Mouse (Mus musculus) 3134 (cell line): Measurements from ENCODE around the gene A030003K21Rik.
"Not testable (repeated sequence)": the region's sequence is repeated elsewhere in the genome, so short reads cannot be mapped to it uniquely, and the experiment has no call there.

ENCODE experiments used
- DNase-seq: peaks from one replicate; pipeline ENCODE4 v3.0.0-alpha.2; 2011; ENCODE audit warnings: low spot score; ENCODE audit not compliant: insufficient read length; ENCODE audit errors: extremely low read depth

Gene A030003K21Rik

GRCm38 (mm10) chr1:82943295-82943694 lies at the start of gene A030003K21Rik:
TSS of gene A030003K21Rik (minus strand) at chr1:82943388.
- not testable (repeated sequence) for DNase-seq

- DNase-seq: no peak
These were observed 48.9 kb upstream of the A030003K21Rik start for GRCm38 (mm10) chr1:82992093-82992492.

DNA sequence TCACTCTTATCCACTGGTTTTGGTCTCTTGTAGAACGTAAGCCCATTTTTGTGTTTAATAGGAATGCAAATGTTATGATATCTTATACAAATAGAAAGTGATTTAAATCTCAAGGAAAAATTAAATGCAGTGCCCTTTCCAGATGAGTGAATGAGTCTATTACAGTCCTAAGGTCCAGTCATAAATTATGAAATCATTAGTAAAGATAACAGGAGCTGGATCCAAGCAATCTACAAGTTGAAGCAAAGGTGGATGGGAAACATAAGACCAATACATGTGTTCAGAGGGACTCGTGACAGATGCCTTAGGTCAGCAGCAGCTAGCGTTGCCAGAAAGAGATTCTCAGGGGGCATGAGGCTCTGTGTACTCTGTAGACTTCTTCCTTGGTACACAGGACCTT lies 48.4 kb upstream of the A030003K21Rik start:
- DNase-seq: no peak

DNA sequence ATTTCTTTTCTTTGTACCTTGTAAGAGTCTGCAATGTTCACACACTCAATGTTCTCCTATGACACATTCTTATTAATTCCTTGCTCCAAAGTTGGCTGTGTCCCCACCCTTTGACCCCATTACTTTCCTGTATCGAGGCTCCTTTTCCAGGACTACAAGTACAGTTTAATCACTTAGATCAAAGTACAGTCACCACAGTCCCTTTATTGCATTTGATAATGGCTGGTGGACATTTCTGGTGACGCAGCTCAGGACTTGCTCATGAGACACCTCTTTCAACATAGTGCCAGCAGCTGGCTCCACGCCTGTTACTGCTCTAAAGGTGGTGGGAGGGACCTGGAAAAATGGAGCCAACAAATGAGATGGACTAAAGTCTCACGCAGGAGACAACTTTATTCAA lies 47.9 kb upstream of the A030003K21Rik start:
- no peak for DNase-seq

DNA sequence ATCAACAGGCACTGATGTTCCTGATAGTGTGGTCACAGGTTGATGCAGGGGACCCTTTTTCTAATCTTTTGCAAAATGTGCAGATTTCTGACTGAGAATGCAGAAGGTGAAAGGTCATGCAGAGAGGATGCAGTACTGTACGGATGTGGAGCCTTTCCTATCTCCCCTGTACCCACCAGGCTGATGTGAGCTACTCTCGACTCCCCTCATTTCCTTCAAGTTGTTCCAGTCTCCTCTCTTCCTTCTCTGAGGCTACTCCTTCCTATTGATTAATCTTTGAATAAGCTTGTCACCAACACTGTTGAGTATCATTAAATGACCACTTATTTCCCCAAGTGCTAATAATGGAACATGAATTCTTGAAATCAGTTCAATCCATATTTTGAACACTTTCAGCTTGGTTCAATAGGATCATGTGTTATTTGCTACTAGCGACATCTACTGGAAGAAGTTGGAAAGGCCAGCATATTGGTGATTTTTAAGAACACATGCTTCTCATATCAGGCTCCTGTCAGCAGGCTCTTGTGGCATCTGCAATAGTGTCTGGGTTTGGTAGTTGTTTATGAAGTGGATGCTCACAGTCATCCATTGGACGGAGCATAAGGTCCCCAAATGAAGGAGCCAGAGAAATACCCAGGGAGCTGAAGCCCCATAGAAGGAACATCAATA lies 44.5 kb upstream of the A030003K21Rik start:
- DNase-seq: peak; percentile 17

- no peak for DNase-seq
These were observed 43.5 kb upstream of the A030003K21Rik start for GRCm38 (mm10) chr1:82986738-82987137.

DNA sequence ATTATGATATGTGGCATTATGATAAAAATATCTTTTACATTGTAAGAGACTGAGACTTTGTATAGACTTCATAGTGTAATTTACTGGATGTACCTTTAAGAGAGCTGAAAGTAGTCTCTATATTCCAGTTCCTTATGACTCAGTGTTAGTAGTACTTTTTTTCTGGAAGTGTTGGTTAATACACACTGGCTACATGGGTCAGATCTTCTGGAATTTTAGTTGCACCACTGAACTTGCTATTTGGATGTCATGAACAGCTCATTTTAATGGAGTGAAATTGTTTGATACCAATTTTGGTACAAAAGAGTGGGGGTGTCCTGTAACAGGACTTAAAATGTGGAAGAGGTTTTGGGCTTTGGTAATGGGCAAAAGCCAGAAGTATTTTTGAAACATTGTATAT lies 34.7 kb upstream of the A030003K21Rik start:
- DNase-seq: no peak

- DNase-seq: peak; percentile 12
These were observed 32.6 kb upstream of the A030003K21Rik start for GRCm38 (mm10) chr1:82975750-82976149.

DNA sequence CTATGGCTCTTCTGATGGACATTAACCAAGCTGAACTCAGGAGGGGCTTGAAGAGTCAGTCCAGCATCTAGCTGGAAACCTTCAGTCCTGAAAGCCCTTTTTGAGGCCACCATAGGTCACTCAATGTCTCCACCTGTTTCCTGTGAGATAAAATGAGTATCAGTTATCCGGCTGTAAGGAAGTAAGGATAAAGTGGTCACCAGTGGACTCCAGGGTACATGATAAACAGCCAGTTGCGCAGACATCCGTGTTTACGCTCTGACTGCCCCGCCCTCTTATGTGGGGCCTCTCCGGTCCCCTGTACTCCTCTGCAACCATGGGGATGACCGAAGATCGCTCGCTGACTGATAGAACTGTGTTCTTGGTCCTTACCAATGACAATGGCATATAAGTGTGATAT lies 31.2 kb upstream of the A030003K21Rik start:
- no peak for DNase-seq

DNA sequence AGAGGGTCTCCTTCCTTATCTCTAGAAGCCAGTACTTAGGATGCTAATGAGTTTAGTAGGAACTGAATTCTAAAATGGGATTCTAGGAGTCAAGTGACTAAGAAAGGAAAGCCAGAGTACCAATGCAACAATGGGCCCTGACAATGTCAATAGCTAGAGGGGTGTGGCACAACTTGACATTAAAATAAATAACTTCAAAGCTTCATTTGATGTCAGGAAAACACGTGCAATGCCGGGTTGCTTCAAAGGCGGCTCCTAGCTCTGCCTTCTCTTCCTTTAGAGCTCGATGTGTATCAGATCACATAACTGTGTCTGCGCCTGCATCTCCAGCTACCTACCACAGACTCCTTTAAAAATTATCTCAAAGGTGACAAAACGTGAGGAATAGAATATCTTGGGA lies 30.7 kb upstream of the A030003K21Rik start:
- no peak for DNase-seq

DNA sequence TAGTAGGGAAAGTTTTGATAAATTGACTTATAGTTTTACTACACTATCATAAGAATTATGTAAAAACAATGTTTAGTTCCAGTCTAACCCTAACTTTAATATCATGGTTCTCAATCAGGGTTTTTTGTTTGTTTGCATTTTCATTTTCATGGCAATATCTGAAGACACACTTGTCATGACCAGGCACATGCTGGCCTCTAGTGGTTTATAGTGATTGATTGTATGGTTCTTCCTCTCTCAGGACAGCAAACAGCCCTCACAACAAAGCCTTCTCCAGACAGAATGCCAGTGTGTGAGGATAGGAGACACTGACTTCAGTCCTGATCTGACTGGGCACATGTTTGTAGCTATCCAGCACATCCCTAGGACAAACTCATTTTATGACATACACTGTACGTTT lies 30.1 kb upstream of the A030003K21Rik start:
- DNase-seq: no peak

GRCm38 (mm10) chr1:82972046-82972445 lies 28.9 kb upstream of the A030003K21Rik start:
- peak; percentile 11 for DNase-seq

DNA sequence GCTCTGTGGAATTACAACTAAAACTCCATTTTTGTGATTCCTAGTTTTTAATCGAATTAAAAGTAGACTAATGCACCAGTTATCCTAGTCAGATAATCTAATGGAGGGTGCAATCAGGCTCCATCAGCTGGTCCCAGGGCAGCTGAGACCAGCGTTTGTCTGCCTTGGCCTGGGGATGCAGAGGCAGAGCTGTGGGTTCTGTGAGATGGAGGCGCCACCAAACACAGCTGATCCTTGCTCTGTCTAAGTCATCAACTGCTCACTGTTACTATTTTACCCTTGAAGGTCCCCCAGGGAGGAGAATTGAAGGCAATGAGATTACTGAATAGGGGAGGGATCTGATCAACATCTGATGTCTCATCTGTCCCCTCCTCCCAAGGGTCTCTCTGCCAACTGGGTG lies 23.2 kb upstream of the A030003K21Rik start:
- no peak for DNase-seq

- no peak for DNase-seq
These were observed 16.7 kb upstream of the A030003K21Rik start, which contains the start of gene Gm47955 for GRCm38 (mm10) chr1:82959870-82960385. TSS of gene Gm47955 (plus strand) at chr1:82960286.

DNA sequence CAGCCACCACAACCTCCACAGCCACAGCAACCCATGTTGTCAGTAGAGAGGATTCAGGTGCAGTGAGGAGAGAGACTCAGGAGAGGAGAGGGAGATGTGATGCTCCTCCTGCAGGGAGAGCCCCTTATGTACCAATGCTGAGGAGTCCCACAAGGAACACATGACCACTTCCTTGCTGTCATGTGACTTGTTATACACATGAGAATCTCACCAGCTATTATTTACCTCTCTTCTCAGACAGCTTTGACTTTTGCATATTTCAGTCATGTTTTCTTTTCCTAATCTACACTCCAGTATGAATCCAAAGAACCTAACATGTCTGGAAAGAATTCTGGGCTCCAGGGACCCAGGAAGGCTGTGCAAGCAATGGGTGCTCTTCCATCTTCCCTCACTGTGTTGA lies 12.7 kb upstream of the A030003K21Rik start, which contains the start of gene Gm7544:
Gene Gm7544, minus strand, starts transcription at position 101 of the 400 bp plus-strand sequence.
- not testable (repeated sequence) for DNase-seq

DNA sequence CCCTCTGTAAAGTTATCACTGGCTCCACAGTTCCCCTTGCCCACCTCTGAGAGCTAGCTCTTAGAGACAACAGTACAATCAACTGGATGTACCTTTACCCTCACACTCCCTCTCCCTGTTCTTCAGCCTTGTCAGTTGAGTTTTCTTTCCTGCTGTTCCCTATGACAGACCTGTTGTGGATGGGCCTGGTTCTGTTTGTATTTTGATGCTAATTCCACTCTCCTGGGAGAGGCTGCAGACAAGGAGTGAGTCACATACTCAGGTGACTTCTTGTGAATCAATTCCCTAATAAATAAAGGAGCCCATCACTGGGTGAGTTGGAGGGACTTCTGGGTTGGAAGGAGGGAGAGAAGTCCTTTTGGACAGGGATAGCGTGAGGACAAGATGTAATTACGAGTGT lies 5.4 kb upstream of the A030003K21Rik start:
- DNase-seq: no peak

GRCm38 (mm10) chr1:82946029-82946428 lies 2.8 kb upstream of the A030003K21Rik start:
- DNase-seq: not testable (repeated sequence)

- DNase-seq: not testable (repeated sequence)
These were observed 683 bp downstream of the A030003K21Rik start for GRCm38 (mm10) chr1:82942505-82942904.

GRCm38 (mm10) chr1:82938666-82939065 lies 4.5 kb downstream of the A030003K21Rik start:
- DNase-seq: no peak

GRCm38 (mm10) chr1:82931326-82931725 lies 11.9 kb downstream of the A030003K21Rik start, which contains the start of gene Gm6217:
TSS of gene Gm6217 (minus strand) at chr1:82931399.
- DNase-seq: not testable (repeated sequence)

GRCm38 (mm10) chr1:82930558-82930957 lies 12.6 kb downstream of the A030003K21Rik start:
- DNase-seq: not testable (repeated sequence)

DNA sequence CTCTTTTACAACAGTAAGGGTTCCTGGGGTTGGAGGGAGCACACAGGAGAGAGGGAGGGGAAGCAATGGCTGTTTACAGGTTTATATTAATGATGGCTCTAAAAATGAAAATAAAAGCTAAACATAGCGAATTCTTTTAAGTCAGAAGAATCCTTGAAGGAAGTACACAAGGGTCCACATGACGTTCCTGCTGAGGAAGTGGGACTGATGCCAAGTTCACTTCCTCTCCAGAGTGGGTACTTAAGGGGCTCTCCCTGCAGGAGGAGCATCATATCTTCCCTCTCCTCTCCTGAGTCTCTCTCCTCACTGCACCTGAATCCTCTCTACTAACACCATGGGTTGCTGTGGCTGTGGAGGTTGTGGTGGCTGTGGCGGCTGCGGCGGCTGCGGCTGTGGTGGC lies 18.5 kb downstream of the A030003K21Rik start, which contains the start of gene A030014E15Rik:
Gene A030014E15Rik, plus strand, starts transcription at position 268 of the 400 bp plus-strand sequence.
- DNase-seq: no peak
